Mouse (Mus musculus): ENCODE results near the gene Lcn12.

GRCm38 (mm10) chr2:25501593-25502486 is 8.1 kb upstream of the Lcn12 start, which contains the start of gene C8g:
- no peak for TF ChIP-seq CTCF (IDR thresholded peaks at IDR 0.05; ENCODE audit: borderline replicate concordance, insufficient read depth, low read length)
- TF ChIP-seq POLR2A (IDR thresholded peaks at IDR 0.05; ENCODE audit: low read depth, low read length) = no peak

Data from embryonic fibroblast, embryonic 13.5 days (primary cell).